Mouse (Mus musculus) left cerebral cortex, adult 2 months (tissue): ENCODE results near the gene Lrrtm4. TPM values are rescaled to one million over a fixed set of nuclear protein-coding genes. Genes with fewer than 3 reads are reported as not detected.

Source experiments
- DNase-seq, 2 experiments: peaks; one replicate each; pipeline ENCODE4 v3.0.0; 2021 to 2022; ENCODE audit warnings: low spot score in 2 of 2, mixed read lengths in 1 of 2; ENCODE audit errors: extremely low spot score in 1 of 2
- H3K27ac ChIP-seq: fragments of 200-600 bp; 2 replicates; pipeline ENCODE4 v1.8.1; 2022
- H3K4me3 ChIP-seq: fragments of 200-600 bp; 2 replicates; pipeline ENCODE4 v1.8.1; 2022
- CTCF ChIP-seq: fragments of 200-600 bp; IDR thresholded peaks from 2 replicates; pipeline ENCODE4 v1.8.1; 2022; ENCODE audit warnings: antibody characterized with exemption, mild to moderate bottlenecking, moderate library complexity
- intact Hi-C: fragments of 180-260 bp; cut with DNase I; formaldehyde crosslinking; loops from one replicate; pipeline ENCODE4 v1.15.1; 2025
- total RNA-seq, 2 experiments: library from RNA; stranded (reverse); gene quantifications; 2 replicates each; pipeline ENCODE4 v1.2.3; 2021

Gene Lrrtm4
- total RNA-seq, 2 experiments from 2014 or later: 64.9 to 65.8 TPM

DNA sequence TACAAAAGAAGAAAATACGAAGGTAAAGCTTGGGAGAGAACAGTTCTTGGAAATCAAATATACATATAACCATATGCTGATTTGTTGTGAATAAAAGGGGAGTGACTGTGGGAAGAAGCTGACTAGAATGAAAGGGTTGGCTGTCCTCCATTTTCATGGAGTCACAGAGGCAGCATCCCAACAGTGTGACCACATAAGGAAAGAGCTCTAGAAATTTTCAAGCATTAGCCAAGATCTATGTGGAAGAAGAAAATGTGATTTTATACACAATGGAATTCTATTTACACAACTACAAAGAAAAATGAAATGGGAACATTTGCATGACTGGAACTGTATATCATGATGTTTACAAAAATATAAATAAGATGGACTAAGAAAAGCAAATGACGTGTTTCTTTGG is 821.1 kb downstream of the Lrrtm4 start:
- DNase-seq: no peak
- intact Hi-C loops: no loop called here
- no peak overlapping the region for H3K4me3 ChIP-seq
- TF ChIP-seq CTCF: no peak
- no peak overlapping the region for H3K27ac ChIP-seq

- DNase-seq: no peak
- Histone ChIP-seq H3K27ac (no peak overlapping the region), H3K4me3 (no peak overlapping the region)
- no peak for TF ChIP-seq CTCF
- intact Hi-C loops: no loop called here
Measured at GRCm38 (mm10) chr6:80845294-80845693, 826.6 kb downstream of the Lrrtm4 start.

GRCm38 (mm10) chr6:80856910-80857543 is 838.4 kb downstream of the Lrrtm4 start:
- intact Hi-C loops: no loop called here

More at GRCm38 (mm10) chr6:80856910-80857543, 838.4 kb downstream of the Lrrtm4 start:
- DNase-seq: no peak
- Histone ChIP-seq H3K4me3 (no peak overlapping the region), H3K27ac (no peak overlapping the region)
- TF ChIP-seq CTCF: no peak

Other genes with a start within 250 kb of the Lrrtm4 start
- gene Gm20594, start 201.0 kb upstream of the Lrrtm4 start, total RNA-seq: not detected